Mouse (Mus musculus): ENCODE data around the gene Tff3.

DNA sequence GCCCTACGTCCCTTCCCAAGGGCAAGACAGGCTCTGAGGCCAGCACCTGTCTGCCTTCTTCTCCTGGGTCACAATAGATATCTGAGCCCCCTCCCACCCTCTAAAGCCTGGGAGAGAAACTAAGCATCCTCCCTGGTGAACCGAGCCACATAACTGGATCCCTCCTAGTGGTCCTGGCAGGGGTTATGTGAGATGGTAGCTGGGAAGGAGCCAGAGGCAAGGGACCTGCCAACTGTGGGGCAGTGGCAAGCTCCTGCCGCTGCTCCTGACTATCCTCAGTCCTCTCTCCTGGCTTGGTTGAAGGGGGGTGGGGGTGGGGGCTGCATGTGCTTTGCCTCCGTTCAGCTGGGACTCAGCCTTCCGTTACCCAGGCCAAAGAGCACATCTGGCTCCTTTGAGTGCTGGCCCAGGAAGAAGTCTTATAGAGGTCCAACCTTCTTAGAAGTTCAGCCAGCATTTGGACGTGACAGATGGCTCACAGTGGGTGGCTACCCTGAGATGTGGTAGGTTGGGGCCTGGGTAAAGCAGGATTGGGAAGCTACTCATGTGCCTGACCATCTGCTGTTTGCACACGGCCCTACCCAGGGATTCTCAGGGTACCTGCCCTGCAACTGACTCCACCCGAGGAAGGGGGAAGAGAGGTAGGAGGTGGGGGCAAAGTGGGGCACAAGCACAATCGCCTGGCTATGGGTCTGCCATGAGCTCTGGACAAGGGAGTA is 3.7 kb downstream of the Tff3 start:
- TF ChIP-seq CTCF (IDR thresholded peaks at IDR 0.05; ENCODE audit: control insufficient read depth, insufficient read depth, insufficient replicate concordance, low read depth, low read length) (no peak), POLR2A (IDR thresholded peaks at IDR 0.05; ENCODE audit: control insufficient read depth, low read depth, low read length) (no peak)
